Mouse (Mus musculus) central nervous system, embryonic 14 days (tissue): ENCODE data around the gene Atp5d. TPM values are rescaled to one million over a fixed set of nuclear protein-coding genes. Genes with fewer than 3 reads are reported as not detected.

Experiments used
- polyA plus RNA-seq: library from polyadenylated mRNA; depleted of rRNA; stranded (reverse); fragments of >200 nt; gene quantifications from 2 replicates; pipeline ENCODE4 v1.2.3, GENCODE M21; 2012; rRNA removed

The Atp5d gene
- 370 and 392 TPM in 2 replicates for polyA plus RNA-seq

GRCm38 (mm10) chr10:80138553-80139438 lies at the start of gene Atp5d:
Gene Atp5d (plus strand): TSS chr10:80138632.

GRCm38 (mm10) chr10:80105460-80105859 lies 33.0 kb upstream of the Atp5d start, which contains the start of gene Sbno2:
Gene Sbno2 (minus strand): TSS chr10:80105571.

GRCm38 (mm10) chr10:80115290-80115943 lies 23.0 kb upstream of the Atp5d start, which contains the start of gene Stk11:
Gene Stk11 (plus strand): TSS chr10:80115803.

GRCm38 (mm10) chr10:80140666-80141035 lies 2.2 kb downstream of the Atp5d start, which contains the start of gene Cbarp:
Gene Cbarp (minus strand): TSS chr10:80140835.

GRCm38 (mm10) chr10:80147719-80148601 lies 9.5 kb downstream of the Atp5d start, which contains the start of gene Midn:
Gene Midn (plus strand): TSS chr10:80148272.

GRCm38 (mm10) chr10:80165392-80166128 lies 27.1 kb downstream of the Atp5d start, which contains the start of gene Cirbp:
Gene Cirbp (plus strand): TSS chr10:80165985.

GRCm38 (mm10) chr10:80172527-80173292 lies 34.3 kb downstream of the Atp5d start, which contains the start of gene 1600002K03Rik:
Gene 1600002K03Rik (plus strand): TSS chr10:80172944.

GRCm38 (mm10) chr10:80179068-80180051 lies 40.9 kb downstream of the Atp5d start, which contains the start of gene Efna2:
Gene Efna2 (plus strand): TSS chr10:80179482.

Other genes with a start within 250 kb of the Atp5d start
- gene Cfd, start 247.8 kb upstream of the Atp5d start, polyA plus RNA-seq = 0.32 and 0.45 TPM in 2 replicates
- 72.2 and 72.6 TPM in 2 replicates for gene Med16, start 229.7 kb upstream of the Atp5d start, polyA plus RNA-seq
- gene Gm26602, start 227.8 kb upstream of the Atp5d start, polyA plus RNA-seq = not detected in 2 replicates
- 2.9 and 3.3 TPM in 2 replicates for gene Kiss1r, start 221.7 kb upstream of the Atp5d start, polyA plus RNA-seq
- gene R3hdm4, start 217.4 kb upstream of the Atp5d start, polyA plus RNA-seq = 151 and 165 TPM in 2 replicates
- gene Arid3a, start 211.6 kb upstream of the Atp5d start, polyA plus RNA-seq = 5.7 and 5.8 TPM in 2 replicates
- 56.8 and 61.0 TPM in 2 replicates for gene Wdr18, start 178.5 kb upstream of the Atp5d start, polyA plus RNA-seq
- 0.28 and 0.36 TPM in 2 replicates for gene Grin3b, start 167.9 kb upstream of the Atp5d start, polyA plus RNA-seq
- gene Tmem259, start 154.3 kb upstream of the Atp5d start, polyA plus RNA-seq = 232 and 237 TPM in 2 replicates
- 24.5 and 48.2 TPM in 2 replicates for gene Cnn2, start 150.0 kb upstream of the Atp5d start, polyA plus RNA-seq
- gene Abca7, start 142.1 kb upstream of the Atp5d start, polyA plus RNA-seq = 11.6 and 12.4 TPM in 2 replicates
- gene Arhgap45, start 122.0 kb upstream of the Atp5d start, polyA plus RNA-seq = 4.7 and 6.9 TPM in 2 replicates
- 262 and 267 TPM in 2 replicates for gene Polr2e, start 98.8 kb upstream of the Atp5d start, polyA plus RNA-seq
- gene Gpx4, start 91.5 kb upstream of the Atp5d start, polyA plus RNA-seq = 405 and 406 TPM in 2 replicates
- 28.9 and 30.5 TPM in 2 replicates for gene Sbno2, start 33.1 kb upstream of the Atp5d start, polyA plus RNA-seq
- gene Stk11, start 22.8 kb upstream of the Atp5d start, polyA plus RNA-seq = 122 and 127 TPM in 2 replicates
- gene Cbarp, start 2.2 kb downstream of the Atp5d start, polyA plus RNA-seq = 141 and 148 TPM in 2 replicates
- gene Midn, start 9.6 kb downstream of the Atp5d start, polyA plus RNA-seq = 166 and 189 TPM in 2 replicates
- gene Cirbp, start 27.4 kb downstream of the Atp5d start, polyA plus RNA-seq = 465 and 485 TPM in 2 replicates
- 19.6 and 22.3 TPM in 2 replicates for gene 1600002K03Rik, start 34.3 kb downstream of the Atp5d start, polyA plus RNA-seq
- 44.2 and 45.0 TPM in 2 replicates for gene Efna2, start 40.9 kb downstream of the Atp5d start, polyA plus RNA-seq
- gene Mum1, start 87.8 kb downstream of the Atp5d start, polyA plus RNA-seq = 67.3 and 73.6 TPM in 2 replicates
- gene Ndufs7, start 110.5 kb downstream of the Atp5d start, polyA plus RNA-seq = 288 TPM in 2 replicates
- gene Gamt, start 122.4 kb downstream of the Atp5d start, polyA plus RNA-seq = 15.4 and 28.3 TPM in 2 replicates
- gene Dazap1, start 122.9 kb downstream of the Atp5d start, polyA plus RNA-seq = 207 and 232 TPM in 2 replicates
- gene Rps15, start 153.8 kb downstream of the Atp5d start, polyA plus RNA-seq = 2,757 and 2,767 TPM in 2 replicates
- gene Apc2, start 157.3 kb downstream of the Atp5d start, polyA plus RNA-seq = 145 and 166 TPM in 2 replicates
- gene 2310011J03Rik, start 181.9 kb downstream of the Atp5d start, polyA plus RNA-seq = 29.7 and 29.8 TPM in 2 replicates
- 4.5 and 6.3 TPM in 2 replicates for gene Pcsk4, start 190.9 kb downstream of the Atp5d start, polyA plus RNA-seq
- gene Reep6, start 191.3 kb downstream of the Atp5d start, polyA plus RNA-seq = 2.2 and 3.2 TPM in 2 replicates
- 1.4 and 2.8 TPM in 2 replicates for gene Adamtsl5, start 209.8 kb downstream of the Atp5d start, polyA plus RNA-seq
- gene Plk5, start 217.8 kb downstream of the Atp5d start, polyA plus RNA-seq = 2.6 and 2.9 TPM in 2 replicates
- 86.4 and 98.5 TPM in 2 replicates for gene Mex3d, start 249.0 kb downstream of the Atp5d start, polyA plus RNA-seq